Mouse (Mus musculus) hindbrain, embryonic 16.5 days (tissue): ENCODE data around the gene Krt33a. TPM values are rescaled to one million over a fixed set of nuclear protein-coding genes. Genes with fewer than 3 reads are reported as not detected.

Experiments used
- ATAC-seq: fragments of 200-750 bp; cut with Nextera tagmentation; 2 replicates; pipeline ENCODE4 v1.8.0; 2017; ENCODE audit warnings: moderate TSS enrichment, moderate library complexity
- H3K27ac ChIP-seq: fragments of 300-500 bp; sonication (generic); 2 replicates; pipeline ENCODE4 v1.5.1; 2014; ENCODE audit warnings: low read depth, mild to moderate bottlenecking, control low read depth, low read length, moderate library complexity
- H3K27me3 ChIP-seq: fragments of 300-500 bp; sonication (generic); replicated peaks from 2 replicates; pipeline ENCODE4 v1.6.1; 2014; ENCODE audit warnings: low read length; ENCODE audit not compliant: control insufficient read depth, insufficient read depth
- H3K36me3 ChIP-seq: fragments of 300-500 bp; sonication (generic); 2 replicates; pipeline ENCODE4 v1.6.1; 2014; ENCODE audit warnings: mild to moderate bottlenecking, low read length, moderate library complexity, mixed read lengths; ENCODE audit not compliant: control insufficient read depth, insufficient read depth
- H3K4me1 ChIP-seq: fragments of 300-500 bp; sonication (generic); 2 replicates; pipeline ENCODE4 v1.6.1; 2014; ENCODE audit warnings: low read depth, low read length; ENCODE audit not compliant: control insufficient read depth, insufficient read depth
- H3K4me2 ChIP-seq: fragments of 300-500 bp; sonication (generic); 2 replicates; pipeline ENCODE4 v1.6.1; 2014; ENCODE audit warnings: mild to moderate bottlenecking, low read length, control low read depth, moderate library complexity
- H3K4me3 ChIP-seq: fragments of 300-500 bp; sonication (generic); 2 replicates; pipeline ENCODE4 v1.5.1; 2014; ENCODE audit warnings: mild to moderate bottlenecking, low read length, control low read depth, moderate library complexity
- H3K9ac ChIP-seq: fragments of 300-500 bp; sonication (generic); 2 replicates; pipeline ENCODE4 v1.6.1; 2014; ENCODE audit warnings: low read depth, mild to moderate bottlenecking, control low read depth, low read length, moderate library complexity
- H3K9me3 ChIP-seq: fragments of 300-500 bp; sonication (generic); 2 replicates; pipeline ENCODE4 v1.6.1; 2014; ENCODE audit warnings: mild to moderate bottlenecking, low read length, moderate library complexity; ENCODE audit not compliant: control insufficient read depth
- WGBS: fragments of 180-500 bp; shearing (Covaris S2); extraction: QIAGEN DNeasy Blood & Tissue Kit; methylation state at CpG from one replicate; pipeline ENCODE4 v1.1.7; 2014; 5-methylcytosine and 5-hydroxymethylcytosine counted together
- polyA plus RNA-seq: library from polyadenylated mRNA; unstranded; fragments of >200 nt; fragmentation: Nextera tagmentation; extraction: Ambion mirVana; gene quantifications from 2 replicates; pipeline ENCODE4 v1.2.1, GENCODE M21; 2015

Krt33a gene
- polyA plus RNA-seq, 1 experiment from 2014 or later, result not detected

DNA sequence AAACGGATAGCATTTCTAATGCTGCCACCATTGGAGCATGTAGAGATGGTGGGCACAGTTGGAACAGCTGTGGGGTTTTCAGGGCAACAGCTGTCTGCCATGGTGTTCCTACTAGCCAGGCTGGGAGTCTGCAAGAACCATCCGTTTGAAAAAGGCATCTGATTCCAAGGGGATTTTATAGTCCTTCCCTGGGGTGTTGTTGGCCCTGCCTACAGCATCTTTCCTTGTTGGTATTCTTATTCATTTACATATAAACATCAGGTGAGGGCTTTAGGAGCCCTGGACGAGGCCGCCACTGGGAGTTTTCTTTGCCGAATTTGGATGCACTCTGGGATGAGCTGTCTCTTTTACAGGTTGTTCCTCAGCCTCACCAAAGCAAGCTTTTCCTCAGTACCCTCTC lies 37.1 kb downstream of the Krt33a start, which contains the start of gene Krtap29-1:
TSS of gene Krtap29-1 (minus strand) at position 101 of the 400 bp plus-strand sequence.
- no peak within 1 kb of the TSS for H3K27ac ChIP-seq
- 69% methylated on average over 5 of the region's 5 CpGs for WGBS
- 0 out of 2 replicates have a peak, but pooled peaks cover 2% of the 10 kb centered on the region for H3K27me3 ChIP-seq
- ATAC-seq, result no peak
- H3K4me1 ChIP-seq, result no peaks in the 10 kb centered on the region
- no peak within 1 kb of the TSS for H3K4me2 ChIP-seq
- no peak within 1 kb of the TSS for H3K9ac ChIP-seq
- no peaks in the 10 kb centered on the region for H3K9me3 ChIP-seq
- no peaks in the 10 kb centered on the region for H3K36me3 ChIP-seq
- no peak within 1 kb of the TSS for H3K4me3 ChIP-seq

DNA sequence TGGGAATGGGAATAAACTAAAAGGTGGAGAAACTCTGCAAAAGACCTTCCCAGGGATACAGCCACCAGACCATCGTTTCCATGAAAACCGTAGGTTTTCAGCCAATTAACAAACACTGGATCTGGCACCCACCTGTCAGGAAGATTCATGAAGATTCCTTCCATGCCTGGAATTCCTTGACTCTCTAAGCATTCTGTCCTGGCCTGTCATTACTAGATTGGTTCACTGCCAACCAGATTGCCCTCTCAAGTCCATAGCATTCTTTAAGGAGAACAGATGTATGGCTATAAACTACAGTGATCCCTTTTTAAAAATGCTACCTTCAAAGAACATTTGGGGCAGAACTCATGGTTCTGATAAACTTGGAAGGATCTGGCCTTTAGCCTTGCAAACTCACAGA lies 50.1 kb downstream of the Krt33a start:
- H3K4me3 ChIP-seq, result no peak overlapping the region
- ATAC-seq, result no peak
- no peak overlapping the region for H3K27ac ChIP-seq
- H3K27me3 ChIP-seq, result no peaks in the 10 kb centered on the region
- H3K4me2 ChIP-seq, result no peak overlapping the region
- H3K9ac ChIP-seq, result no peak overlapping the region
- WGBS, result 84% methylated on average over 2 of the region's 2 CpGs
- no peaks in the 10 kb centered on the region for H3K36me3 ChIP-seq
- no peaks in the 10 kb centered on the region for H3K4me1 ChIP-seq
- H3K9me3 ChIP-seq, result no peaks in the 10 kb centered on the region

DNA sequence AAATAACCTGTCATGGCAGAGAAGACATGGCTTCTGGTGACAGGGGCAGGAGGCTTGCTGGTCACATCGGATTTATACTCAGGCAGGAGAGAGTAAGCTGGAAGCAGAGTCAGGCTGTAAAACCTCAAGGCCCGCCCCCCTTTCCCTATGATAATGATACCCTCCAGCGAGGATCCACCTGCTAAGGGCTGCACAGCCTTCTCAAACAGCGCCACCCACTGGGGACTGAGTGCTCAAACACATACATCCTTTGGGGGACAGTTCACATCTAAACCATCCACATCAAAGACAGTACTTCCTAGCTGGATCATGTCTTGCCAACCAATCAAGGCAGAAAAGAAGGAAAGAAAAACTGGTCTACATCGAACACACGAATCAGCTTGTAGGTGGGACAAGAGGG lies 51.8 kb downstream of the Krt33a start:
- no peaks in the 10 kb centered on the region for H3K4me1 ChIP-seq
- 53% methylated on average over 6 of the region's 6 CpGs for WGBS
- no peak overlapping the region for H3K4me2 ChIP-seq
- no peaks in the 10 kb centered on the region for H3K27me3 ChIP-seq
- no peak overlapping the region for H3K27ac ChIP-seq
- no peak overlapping the region for H3K9ac ChIP-seq
- H3K36me3 ChIP-seq, result no peaks in the 10 kb centered on the region
- no peaks in the 10 kb centered on the region for H3K9me3 ChIP-seq
- no peak for ATAC-seq
- no peak overlapping the region for H3K4me3 ChIP-seq

Other genes with a start within 250 kb of the Krt33a start
- not detected in 2 replicates for gene Gm11595, start 243.3 kb downstream of the Krt33a start, polyA plus RNA-seq
- not detected in 2 replicates for gene Krtap4-8, start 235.5 kb downstream of the Krt33a start, polyA plus RNA-seq
- not detected in 2 replicates for gene Krtap4-9, start 231.0 kb downstream of the Krt33a start, polyA plus RNA-seq
- not detected in 2 replicates for gene Gm11596, start 222.7 kb downstream of the Krt33a start, polyA plus RNA-seq
- not detected in 2 replicates for gene Gm11569, start 217.3 kb downstream of the Krt33a start, polyA plus RNA-seq
- gene Gm11554, start 211.8 kb downstream of the Krt33a start, polyA plus RNA-seq, result not detected in 2 replicates
- gene Krtap4-13, start 206.3 kb downstream of the Krt33a start, polyA plus RNA-seq, result not detected in 2 replicates
- not detected in 2 replicates for gene Gm11564, start 200.5 kb downstream of the Krt33a start, polyA plus RNA-seq
- gene 2300003K06Rik, start 178.1 kb downstream of the Krt33a start, polyA plus RNA-seq, result not detected in 2 replicates
- not detected in 2 replicates for gene Krtap4-16, start 164.6 kb downstream of the Krt33a start, polyA plus RNA-seq
- not detected in 2 replicates for gene Gm11568, start 158.3 kb downstream of the Krt33a start, polyA plus RNA-seq
- not detected in 2 replicates for gene Gm11559, start 151.7 kb downstream of the Krt33a start, polyA plus RNA-seq
- not detected in 2 replicates for gene Krtap9-1, start 142.8 kb downstream of the Krt33a start, polyA plus RNA-seq
- gene Gm11567, start 137.0 kb downstream of the Krt33a start, polyA plus RNA-seq, result not detected in 2 replicates
- gene Krtap31-1, start 108.3 kb downstream of the Krt33a start, polyA plus RNA-seq, result not detected in 2 replicates
- gene Gm11565, start 101.5 kb downstream of the Krt33a start, polyA plus RNA-seq, result not detected in 2 replicates
- not detected in 2 replicates for gene Krtap31-2, start 79.9 kb downstream of the Krt33a start, polyA plus RNA-seq
- gene Krtap9-5, start 67.7 kb downstream of the Krt33a start, polyA plus RNA-seq, result not detected in 2 replicates
- not detected in 2 replicates for gene Krtap29-1, start 37.2 kb downstream of the Krt33a start, polyA plus RNA-seq
- 0.15 TPM in 1 of 2 replicates, not detected in the other for gene Krtap16-1, start 29.6 kb downstream of the Krt33a start, polyA plus RNA-seq
- 1.1 and 1.7 TPM in 2 replicates for gene Krtap17-1, start 22.2 kb downstream of the Krt33a start, polyA plus RNA-seq
- gene Krt33b, start 13.7 kb upstream of the Krt33a start, polyA plus RNA-seq, result 0.12 and 0.13 TPM in 2 replicates
- gene Krt34, start 25.3 kb upstream of the Krt33a start, polyA plus RNA-seq, result not detected in 2 replicates
- not detected in 2 replicates for gene Krt31, start 34.3 kb upstream of the Krt33a start, polyA plus RNA-seq
- not detected in 2 replicates for gene Krt32, start 72.0 kb upstream of the Krt33a start, polyA plus RNA-seq
- not detected in 2 replicates for gene Krt35, start 80.0 kb upstream of the Krt33a start, polyA plus RNA-seq
- not detected in 2 replicates for gene Krt36, start 89.4 kb upstream of the Krt33a start, polyA plus RNA-seq
- gene Krt13, start 105.4 kb upstream of the Krt33a start, polyA plus RNA-seq, result 0.09 and 0.26 TPM in 2 replicates
- 0.69 and 1.0 TPM in 2 replicates for gene Krt15, start 119.7 kb upstream of the Krt33a start, polyA plus RNA-seq
- 2.3 and 3.0 TPM in 2 replicates for gene Krt19, start 132.5 kb upstream of the Krt33a start, polyA plus RNA-seq
- 0.08 TPM in 1 of 2 replicates, not detected in the other for gene Krt9, start 177.0 kb upstream of the Krt33a start, polyA plus RNA-seq
- 0.55 TPM in 1 of 2 replicates, not detected in the other for gene Krt14, start 191.3 kb upstream of the Krt33a start, polyA plus RNA-seq
- gene Krt16, start 232.7 kb upstream of the Krt33a start, polyA plus RNA-seq, result not detected in 2 replicates
- 0.36 and 0.70 TPM in 2 replicates for gene Krt17, start 244.8 kb upstream of the Krt33a start, polyA plus RNA-seq